Mouse (Mus musculus) testis, adult 10 weeks (tissue): ENCODE results near the gene Brf1. TPM values are rescaled to one million over a fixed set of nuclear protein-coding genes. Genes with fewer than 3 reads are reported as not detected.

Source experiments
- polyA plus RNA-seq: library from polyadenylated mRNA; stranded (reverse); fragments of 350-450 nt; fragmentation: Illumina TruSeq; extraction: RNeasy Lipid Tissue Mini Kit (QIAGEN cat#74804); gene quantifications from one replicate; pipeline ENCODE4 v1.2.3, GENCODE M21; 2014; ENCODE audit warnings: low read depth, low replicate concordance

Gene Brf1
- 31.4 TPM for polyA plus RNA-seq

GRCm38 (mm10) chr12:113000294-113001132 lies at the start of gene Brf1:
TSS of gene Brf1 (minus strand) at chr12:113000704.

DNA sequence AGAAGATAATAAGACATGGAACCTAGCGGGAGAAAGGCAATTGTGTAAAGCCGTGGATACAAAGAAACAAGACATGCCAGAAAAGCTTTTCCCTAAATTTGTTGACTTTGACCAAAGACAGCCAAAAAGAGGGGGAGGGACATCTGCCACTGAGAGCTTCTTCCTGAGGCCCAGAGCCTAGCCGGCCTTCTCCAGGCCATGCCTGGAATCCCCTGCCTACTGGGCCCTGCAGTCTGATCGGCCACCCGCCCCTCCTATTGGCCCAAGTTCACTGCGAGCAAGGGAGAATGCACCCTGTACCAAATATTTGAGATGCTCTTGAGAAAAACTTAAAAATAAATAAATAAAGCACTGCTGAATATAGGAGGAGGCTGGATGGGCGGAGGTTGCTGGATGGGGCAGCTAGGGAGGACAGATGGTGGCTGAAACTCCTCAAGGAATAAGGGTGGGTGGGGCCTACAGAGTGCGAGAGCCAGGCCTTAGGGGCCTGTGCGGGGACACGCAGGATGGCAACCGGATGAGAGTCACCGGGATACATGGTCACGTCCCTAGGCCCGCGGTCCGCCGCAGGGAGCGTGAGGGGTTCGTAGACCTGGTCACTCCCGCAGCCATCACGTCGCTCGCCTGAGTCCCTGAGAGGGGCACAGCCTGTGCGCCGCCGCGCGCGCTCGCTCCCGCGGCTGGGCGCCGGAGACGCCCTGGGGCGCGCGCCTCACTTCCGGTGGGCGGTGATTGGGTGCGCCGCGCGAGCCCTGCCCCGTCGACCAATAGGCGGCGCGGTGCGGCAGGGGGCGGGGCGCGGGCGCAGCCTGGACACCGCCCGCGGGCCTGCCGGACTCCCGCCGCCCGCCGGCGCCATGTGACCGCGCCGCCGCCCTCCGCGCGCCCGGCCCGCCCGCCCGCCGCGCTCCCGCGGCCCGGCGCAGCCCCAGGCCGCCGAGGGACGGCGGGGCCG lies 13.4 kb upstream of the Brf1 start, which contains the start of gene Pacs2:
Gene Pacs2, plus strand, starts transcription at position 905 of the 955 bp plus-strand sequence.

DNA sequence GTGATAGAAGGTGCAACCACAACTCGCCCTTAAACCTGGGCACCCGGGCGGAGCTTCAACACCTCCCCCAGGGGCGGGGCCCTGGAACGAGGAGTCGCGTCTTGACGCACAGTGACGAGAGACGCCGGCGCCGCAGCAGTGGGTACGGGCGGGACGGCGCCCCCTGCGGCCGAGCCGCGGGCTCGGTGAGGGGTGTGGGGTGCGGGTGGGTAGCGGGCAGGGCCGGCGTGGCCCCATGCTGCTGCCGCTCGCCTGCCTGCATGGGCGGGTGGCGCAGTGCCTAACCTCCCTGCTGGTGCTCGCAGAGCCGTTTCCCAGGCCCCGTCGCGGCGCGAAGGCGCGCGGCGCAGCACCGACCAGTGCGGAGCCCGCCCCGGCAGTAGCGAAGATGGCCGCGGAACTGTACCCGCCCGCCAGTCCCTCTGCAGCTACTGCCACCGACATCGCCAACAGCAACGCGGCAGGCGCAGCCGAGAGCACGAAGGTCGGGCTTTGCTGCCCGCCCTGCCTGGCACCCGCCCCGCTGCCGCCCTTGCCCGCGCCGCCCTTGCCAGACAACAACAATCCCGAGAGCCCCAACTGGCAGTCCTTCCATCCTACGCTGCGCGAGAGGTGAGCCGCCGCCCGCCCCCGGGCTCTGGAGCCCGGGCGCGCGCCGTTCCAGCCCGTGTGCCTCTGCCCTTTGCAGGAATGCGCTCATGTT lies 24.0 kb downstream of the Brf1 start, which contains the start of gene Btbd6:
Gene Btbd6, plus strand, starts transcription at position 112 of the 703 bp plus-strand sequence.

GRCm38 (mm10) chr12:112941776-112942713 lies 58.5 kb downstream of the Brf1 start, which contains the start of gene Nudt14:
TSS of gene Nudt14 (minus strand) at chr12:112942124.

DNA sequence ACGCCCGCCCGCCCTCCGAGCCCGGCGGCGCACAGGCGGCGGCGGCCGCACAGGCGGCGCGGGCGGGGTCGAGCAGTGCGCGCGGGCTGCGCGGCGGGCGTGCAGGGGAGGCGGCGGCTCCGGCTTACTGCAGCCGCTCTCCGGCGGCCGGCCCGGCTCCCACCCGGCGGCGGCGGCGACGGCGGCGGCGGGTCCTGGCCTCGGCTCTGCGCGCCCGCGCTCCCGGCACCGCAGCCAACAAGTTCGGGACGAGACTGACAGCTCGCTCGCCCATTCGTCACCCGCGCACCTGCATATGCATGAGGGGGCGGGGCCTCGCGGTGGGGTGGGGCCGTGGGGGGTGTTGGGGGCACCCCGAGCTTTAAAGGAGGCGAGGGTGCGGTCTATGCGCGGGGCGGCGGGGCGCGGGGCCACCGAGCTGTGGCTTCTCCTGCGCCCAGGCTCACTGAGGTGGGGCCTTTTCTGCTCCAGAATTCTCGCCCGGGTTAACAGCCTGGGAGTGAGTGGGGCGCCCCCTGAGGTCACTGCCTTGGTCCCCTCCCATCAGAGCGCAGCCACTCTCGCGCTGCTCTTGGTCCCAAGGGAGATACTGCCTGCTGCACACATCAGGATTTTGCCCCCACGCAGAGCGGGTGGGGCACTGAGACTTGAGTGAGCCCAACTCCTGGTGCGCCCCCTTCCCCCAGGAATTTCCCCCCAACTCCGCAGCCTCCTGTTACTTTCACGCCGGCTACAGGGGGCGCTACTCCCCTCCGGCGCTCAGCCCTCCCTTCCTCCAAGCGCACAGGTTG lies 70.7 kb downstream of the Brf1 start, which contains the start of gene Jag2:
Gene Jag2, minus strand, starts transcription at position 215 of the 791 bp plus-strand sequence.

Other genes with a start within 250 kb of the Brf1 start
- 0.87 TPM for gene Pld4, start 240.0 kb downstream of the Brf1 start, polyA plus RNA-seq
- gene Ahnak2, start 198.0 kb downstream of the Brf1 start, polyA plus RNA-seq, result 0.41 TPM
- 6.0 TPM for gene Clba1, start 191.8 kb downstream of the Brf1 start, polyA plus RNA-seq
- 10.3 TPM for gene Cdca4, start 171.3 kb downstream of the Brf1 start, polyA plus RNA-seq
- not detected for gene Gpr132, start 132.5 kb downstream of the Brf1 start, polyA plus RNA-seq
- 0.10 TPM for gene Jag2, start 70.9 kb downstream of the Brf1 start, polyA plus RNA-seq
- not detected for gene Nudt14, start 58.6 kb downstream of the Brf1 start, polyA plus RNA-seq
- gene Btbd6, start 24.2 kb downstream of the Brf1 start, polyA plus RNA-seq, result 0.48 TPM
- 12.8 TPM for gene Pacs2, start 13.8 kb upstream of the Brf1 start, polyA plus RNA-seq
- gene Tex22, start 73.8 kb upstream of the Brf1 start, polyA plus RNA-seq, result 8.6 TPM
- gene Mta1, start 97.6 kb upstream of the Brf1 start, polyA plus RNA-seq, result 17.4 TPM
- 0.57 TPM for gene Crip2, start 139.5 kb upstream of the Brf1 start, polyA plus RNA-seq
- gene Crip1, start 145.6 kb upstream of the Brf1 start, polyA plus RNA-seq, result not detected
- 1.5 TPM for gene Tedc1, start 155.7 kb upstream of the Brf1 start, polyA plus RNA-seq
- not detected for gene Tmem121, start 185.2 kb upstream of the Brf1 start, polyA plus RNA-seq